Mouse (Mus musculus): ENCODE data around the gene Nr2f1. TPM values are rescaled to one million over a fixed set of nuclear protein-coding genes. Genes with fewer than 3 reads are reported as not detected.

Gene Nr2f1
- total RNA-seq, 1 experiment from 2014 or later = not detected

Other genes with a start within 250 kb of the Nr2f1 start
- 1.7 and 2.1 TPM in 2 replicates for gene Pou5f2, start 174.9 kb downstream of the Nr2f1 start, total RNA-seq (2017)

Measured in common myeloid progenitor, adult 5-6 weeks (primary cell).